Mouse (Mus musculus): ENCODE measurements around the gene Fancf.

Fancf gene

DNA sequence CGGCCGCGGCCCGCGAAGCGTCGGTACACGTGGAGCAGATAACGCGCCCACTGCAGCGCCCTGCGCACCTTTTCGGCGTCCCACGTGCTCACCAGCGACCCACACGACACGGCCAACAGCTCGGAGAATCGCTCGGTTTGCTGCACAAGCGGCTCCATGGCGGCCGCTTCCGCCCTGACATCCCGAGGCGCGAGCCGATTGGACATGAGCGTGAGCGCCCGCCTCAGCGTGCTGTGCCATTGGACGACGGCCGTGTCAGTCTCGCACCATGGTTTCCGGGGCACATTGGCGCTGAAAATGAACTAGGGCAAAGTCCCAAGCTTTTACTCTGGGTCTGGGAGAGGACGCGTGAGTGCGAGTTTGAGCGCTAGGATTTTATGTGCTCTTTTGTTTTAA lies at the start of gene Fancf:
Fancf (minus strand) TSS at position 171 of the 396 bp plus-strand sequence.
- DNase-seq (ENCODE audit: low spot score): peak; percentile 97

DNA sequence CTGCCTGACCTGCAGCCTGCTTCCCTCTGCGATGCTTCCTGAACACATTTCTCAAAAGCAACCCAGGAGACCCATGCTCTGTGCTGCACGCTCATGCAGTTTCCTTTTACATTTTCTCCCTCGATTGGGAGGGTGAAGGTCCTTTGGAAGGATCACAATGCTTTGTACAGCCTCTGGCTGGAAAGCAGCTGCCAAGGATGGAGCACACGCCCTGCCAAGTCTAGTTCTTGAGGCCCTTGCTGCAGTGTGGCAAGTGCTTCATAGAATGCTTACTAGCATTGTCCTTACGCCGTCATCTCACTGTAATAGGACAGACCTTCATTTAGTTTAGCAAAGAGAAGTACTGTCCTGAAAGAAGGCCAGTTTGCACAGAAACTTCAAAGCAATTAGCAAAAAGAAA lies 37.0 kb upstream of the Fancf start:
- no peak for DNase-seq (ENCODE audit: low spot score)

DNA sequence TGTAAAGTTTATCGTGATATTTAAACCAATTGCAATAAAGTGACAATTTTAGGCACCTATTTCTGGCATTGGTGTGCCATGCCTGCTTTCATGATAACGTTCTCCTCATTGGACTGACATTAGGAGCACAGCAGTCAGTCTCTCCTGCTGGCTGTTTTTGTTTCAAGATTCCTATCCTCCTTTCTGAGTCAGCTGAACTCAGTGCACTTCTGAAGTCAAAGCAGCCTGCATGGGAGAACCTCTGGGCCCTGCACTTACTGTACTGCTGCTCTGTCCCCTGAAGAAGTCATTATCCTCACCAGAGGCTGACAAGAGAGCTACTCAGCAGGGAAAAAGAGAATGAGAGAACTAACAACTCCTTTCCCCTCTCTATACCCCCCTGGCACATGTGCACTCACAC lies 32.9 kb upstream of the Fancf start:
- no peak for DNase-seq (ENCODE audit: low spot score)

DNA sequence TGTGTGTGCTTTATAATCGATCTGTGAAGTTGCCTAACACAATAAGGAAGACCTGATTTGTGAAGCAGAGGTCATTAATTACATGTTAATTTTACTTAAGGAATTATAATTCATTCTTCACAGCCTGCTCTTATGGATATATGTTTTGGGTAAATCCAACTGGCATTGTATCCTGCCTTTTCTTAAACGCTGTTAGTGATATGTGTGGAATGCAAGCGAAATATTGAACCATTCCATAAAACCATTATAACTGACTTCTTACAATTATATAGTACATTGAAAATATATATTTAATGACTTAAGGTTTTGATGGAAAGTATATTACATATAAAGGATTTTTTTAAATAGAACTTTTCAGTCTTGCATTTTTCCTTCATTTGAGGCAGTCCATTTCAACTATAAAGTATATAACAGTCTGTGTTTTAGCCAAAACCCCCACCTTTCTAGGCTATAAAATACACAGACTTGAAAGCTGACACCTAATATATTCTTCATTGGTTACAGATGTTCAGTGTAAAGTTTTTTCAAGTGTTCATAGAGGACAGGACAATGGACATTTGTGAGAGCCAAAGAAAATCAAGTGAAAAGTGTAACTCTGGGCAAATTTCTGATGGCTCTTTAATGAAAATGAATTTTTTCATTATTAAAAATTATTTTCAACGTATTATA lies 32.2 kb upstream of the Fancf start:
- no peak for DNase-seq (ENCODE audit: low spot score)

DNA sequence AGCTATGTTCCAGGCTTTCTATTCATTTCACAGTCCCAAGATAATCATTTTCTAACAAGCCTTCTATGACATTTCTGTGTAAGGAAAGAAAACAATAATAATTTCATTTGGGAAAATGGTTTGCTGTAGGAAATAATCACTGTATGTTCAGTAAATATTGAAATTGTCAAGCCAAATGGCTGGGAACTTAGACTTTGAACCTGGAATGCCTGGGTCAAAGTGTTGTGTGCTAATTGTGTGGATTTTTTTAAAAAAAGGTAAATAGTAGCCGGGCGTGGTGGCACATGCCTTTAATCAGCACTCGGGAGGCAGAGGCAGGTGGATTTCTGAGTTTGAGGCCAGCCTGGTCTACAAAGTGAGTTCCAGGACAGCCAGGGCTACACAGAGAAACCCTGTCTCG lies 30.9 kb upstream of the Fancf start:
- DNase-seq (ENCODE audit: low spot score): no peak

DNA sequence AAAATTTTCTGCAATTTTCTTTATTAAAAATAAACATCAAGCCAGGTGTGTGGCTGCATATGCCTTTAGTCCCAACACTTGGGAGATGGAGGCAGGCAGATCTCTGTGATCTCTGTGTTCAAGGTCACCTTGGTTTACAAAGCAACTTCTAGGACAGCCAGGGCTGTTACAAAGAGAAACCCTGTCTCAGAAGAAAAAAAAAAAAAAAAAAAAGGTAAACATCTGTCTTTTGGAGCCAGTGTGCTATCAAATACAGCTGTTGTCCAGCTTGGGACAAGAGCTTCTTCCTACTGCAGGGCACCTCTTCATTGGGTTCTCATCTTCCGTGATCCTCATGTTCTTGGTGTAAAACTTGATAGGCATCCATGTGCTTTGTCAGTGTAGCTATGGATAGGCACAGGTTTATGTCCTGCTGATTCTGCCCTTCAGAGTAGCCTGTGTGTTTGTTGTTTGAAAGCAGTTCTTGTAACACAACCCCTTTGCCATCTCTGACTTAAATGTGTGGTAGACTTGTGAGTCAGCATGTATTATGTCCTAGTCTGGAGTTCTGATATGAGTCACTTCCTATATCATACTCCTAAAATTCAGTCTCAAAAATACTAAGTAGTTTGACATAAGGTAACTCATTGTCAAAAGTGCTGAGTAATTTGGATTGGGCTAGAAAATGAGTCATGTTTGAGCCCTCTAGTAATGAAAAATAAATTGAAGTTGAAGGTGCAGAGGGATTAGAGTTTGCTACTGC lies 30.3 kb upstream of the Fancf start:
- no peak for DNase-seq (ENCODE audit: low spot score)

DNA sequence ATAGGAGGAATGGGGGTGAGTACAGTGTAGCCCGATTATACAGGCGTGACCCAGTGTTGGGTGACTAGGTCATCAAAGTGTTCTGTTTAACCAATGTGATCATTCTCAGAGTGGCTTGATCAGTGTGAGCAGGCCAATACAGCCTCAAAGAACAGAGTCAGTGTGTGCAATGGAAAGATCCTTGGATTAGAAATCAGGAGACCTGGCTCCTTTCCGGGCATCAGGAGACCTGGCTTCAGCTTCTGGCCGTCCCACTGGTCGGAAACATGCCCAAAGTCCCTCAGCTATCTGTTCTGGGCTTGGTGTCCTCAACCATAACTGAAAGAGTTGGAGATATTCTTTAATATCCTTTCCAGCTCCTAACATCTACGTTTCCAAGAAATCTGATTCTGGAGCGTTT lies 27.5 kb upstream of the Fancf start:
- no peak for DNase-seq (ENCODE audit: low spot score)

DNA sequence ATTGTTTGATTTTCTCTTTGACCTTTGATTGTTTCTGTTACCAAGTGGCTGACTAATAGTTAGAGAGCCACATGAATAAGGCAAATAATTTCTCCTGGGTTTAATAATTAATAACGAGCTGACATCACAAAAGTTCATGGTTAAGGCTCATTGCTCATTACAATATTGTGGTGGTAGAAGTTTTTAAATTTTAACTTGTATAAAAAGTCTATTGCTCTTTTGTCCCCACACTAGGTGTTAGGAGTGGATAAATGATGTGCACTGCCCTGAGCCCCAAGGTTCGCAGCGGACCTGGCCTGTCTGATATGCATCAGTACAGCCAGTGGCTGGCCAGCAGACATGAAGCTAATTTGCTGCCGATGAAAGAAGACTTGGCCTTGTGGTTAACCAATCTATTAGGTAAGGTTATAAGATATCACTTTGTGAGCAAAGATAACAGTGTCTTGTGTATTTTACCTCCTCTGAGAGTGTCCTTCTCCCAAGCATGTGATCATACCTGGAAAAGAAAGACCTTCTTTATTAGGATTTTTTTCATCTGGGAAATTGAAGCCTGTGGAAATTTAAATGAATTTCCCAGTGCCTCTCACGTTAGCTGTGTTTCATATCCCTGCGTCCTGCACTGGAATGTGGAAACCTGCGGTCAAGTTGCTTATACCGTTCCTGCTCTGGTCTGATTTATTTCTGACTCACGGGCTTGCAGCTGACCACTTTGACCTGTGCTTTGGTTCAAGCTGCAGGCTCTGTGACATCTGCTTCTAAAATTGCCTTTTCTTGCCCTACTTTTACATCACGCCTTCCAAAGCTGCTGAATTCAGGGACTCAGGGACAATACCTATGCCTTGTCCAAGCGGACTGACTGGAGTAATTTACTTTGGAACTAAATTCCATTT lies 25.9 kb upstream of the Fancf start:
- DNase-seq (ENCODE audit: low spot score): no peak

DNA sequence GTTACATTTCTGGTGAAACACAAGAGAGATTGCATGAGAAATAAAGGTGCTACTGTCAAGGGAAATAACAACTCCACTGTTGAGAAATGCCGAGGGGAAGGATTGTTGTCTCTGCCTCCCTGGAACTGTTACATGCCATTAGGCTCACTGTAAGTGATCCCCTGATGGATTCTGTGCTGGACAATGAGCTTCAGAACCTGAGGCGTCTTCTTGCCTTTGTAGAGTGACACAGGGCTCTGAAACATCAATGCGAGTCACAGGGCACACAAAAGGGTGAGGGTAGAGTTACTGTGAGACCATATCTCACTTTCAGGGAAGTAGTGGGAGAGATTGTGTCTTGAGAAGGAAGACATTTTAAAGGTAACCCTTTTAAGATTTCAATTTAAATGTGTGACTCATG lies 23.3 kb upstream of the Fancf start:
- DNase-seq (ENCODE audit: low spot score): no peak

DNA sequence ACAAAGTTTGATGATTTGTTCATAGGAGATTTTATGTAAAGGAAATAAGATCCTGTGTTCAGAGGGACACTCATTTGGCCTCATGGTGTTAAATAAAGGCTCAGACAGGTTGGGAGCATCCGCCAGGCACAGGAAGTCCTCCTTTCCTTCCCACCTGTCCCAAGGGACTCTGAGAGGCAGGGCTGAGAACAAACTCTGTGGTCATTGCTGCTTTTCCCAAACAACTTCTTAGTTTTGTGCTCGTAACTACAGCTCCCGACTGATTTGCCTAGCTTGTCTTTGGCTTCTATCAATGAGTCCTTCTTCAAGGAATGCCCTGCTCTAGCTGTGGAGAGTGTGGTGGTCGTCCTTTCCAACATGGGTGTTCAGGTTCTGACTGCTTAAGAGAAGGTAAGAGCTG lies 18.1 kb upstream of the Fancf start:
- DNase-seq (ENCODE audit: low spot score): no peak

DNA sequence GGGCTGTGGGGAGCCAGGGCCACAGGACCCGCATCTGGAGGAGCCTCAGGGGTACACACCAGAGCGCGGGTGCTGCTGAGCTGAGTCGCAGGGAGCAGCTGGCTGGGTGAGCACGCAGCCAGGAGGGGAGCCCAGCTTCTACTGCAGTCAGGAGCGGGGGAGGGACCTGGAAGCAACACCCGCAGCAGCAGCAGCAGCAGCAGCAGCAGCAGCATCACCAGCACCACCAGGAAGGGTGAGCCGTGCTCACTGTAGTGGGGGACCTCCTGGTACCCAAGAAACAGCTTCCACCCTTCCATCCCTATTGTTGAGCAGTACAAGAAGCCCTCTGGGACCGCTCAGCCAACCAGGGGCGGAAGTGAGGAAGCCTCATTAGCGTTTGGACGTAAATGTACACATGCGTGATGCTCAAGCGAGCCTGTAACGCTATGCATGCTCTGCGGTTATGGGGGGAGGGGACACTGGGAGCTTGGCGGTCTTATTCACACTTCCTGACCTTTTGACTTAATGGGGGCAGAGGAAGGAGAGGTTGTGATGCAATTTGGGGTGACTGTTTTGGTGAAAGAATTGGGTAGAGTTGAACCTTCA lies 17.2 kb upstream of the Fancf start:
- peak; percentile 77 for DNase-seq (ENCODE audit: low spot score)

DNA sequence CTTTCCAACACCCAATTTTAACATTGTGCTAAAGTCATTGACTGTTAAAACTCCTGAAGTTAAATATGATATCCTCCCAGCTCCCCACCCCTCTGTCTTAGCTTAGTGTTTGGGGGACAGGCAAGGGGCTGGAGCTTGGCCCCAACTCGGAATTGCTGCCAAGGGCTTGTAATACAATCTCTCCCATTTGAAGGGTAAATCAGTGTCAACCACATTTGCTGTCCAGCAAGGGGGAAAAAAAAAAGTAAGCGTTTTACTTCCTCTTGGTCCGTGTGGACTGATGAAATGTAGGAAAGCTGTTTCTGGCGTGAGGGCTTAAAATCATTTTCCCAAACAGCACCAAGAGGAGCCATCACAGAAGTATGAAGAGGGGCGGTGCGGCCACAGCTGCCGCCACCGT lies 16.7 kb upstream of the Fancf start:
- DNase-seq (ENCODE audit: low spot score): no peak

DNA sequence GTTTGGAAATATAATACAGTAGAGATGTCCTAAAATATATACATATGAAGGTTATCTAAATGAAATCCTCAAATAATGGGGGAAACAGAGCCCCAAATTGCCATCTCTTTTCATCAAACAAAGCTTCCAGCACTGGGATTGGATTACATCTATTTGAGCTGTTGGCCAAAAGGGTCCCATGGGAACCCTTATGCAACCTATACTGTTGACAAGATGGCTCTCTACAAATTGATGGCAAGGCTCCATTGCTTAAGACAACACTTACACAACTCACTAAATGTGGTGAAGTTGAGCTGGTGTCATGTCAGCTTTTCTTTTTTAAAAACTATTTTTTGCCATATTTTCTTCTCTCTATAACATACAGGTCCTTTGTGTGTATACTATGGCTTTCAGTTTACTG lies 14.2 kb upstream of the Fancf start:
- no peak for DNase-seq (ENCODE audit: low spot score)

DNA sequence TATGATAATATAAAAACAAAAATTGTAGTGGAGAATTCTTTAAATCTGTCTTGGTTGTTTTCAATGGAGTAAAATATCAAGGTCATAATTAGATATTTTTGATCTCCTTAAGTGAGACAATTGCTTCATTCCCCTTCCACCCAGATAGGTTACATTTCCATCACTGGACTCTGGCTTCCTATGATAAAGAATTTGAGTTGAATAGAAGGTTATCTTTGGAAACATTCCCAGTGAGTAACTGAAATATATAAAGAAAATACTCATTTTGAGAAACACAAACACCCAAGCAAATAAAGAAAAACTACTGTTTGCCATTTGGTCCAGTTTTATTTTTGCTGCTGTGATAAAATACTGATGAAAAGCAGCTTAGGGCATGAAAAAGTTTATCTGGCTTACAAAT lies 10.5 kb upstream of the Fancf start:
- no peak for DNase-seq (ENCODE audit: low spot score)

DNA sequence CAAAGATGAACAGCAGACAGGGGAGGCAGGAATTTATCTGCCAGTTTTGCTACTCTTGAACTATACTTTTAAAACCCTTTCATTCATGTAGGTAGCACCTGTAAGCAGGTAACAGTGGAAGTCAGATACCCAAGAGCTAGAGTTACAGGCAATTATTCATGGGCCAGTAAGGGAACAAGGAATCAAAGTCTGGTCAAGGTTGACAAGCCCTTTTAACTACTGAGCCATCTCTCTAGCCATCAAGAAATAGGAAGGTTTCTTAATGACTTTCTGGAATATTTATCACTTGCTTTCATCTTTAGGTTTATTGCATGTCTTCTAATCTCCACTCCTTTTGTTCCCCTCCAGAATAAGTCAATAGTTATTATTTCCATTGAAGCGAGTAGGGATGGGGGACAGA lies 10.0 kb upstream of the Fancf start:
- DNase-seq (ENCODE audit: low spot score): no peak

DNA sequence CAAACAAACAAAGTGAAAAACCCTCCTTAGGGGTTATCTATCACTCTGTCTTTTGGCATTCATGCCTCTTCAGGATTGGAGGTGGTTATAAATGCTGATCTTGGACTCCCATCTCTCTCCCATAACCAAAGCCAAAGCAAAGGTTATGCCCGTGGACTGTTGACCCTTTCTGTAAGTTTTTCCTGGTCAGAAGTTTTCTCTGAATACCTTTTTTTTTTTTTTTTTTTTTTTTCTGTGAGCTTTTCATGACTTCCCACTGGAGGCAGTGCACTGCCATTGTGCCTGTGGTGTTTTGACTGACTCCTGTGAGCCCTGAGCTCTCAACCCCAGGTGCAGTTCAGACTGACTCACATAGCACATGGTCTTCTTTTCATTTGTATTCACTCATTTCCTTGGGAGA lies 5.9 kb upstream of the Fancf start:
- no peak for DNase-seq (ENCODE audit: low spot score)

DNA sequence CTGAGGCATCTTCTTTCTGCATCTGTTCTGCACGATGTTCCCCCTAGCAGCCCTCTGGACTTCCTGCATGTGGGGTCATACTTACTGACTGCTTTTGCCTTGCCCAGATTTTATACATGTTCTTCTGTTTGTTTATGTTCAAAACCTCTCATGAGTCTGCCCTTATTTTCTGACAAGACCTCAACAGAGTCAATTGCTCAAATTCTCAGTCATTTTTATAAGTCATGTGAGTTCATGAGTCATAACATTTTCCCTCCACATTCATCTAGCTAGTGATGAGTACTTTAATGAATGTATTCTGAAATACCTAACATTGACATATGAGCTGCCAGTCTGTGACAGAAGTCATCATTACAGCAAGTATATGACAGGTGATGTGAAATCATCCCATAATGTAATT lies 3.3 kb upstream of the Fancf start:
- DNase-seq (ENCODE audit: low spot score): no peak

DNA sequence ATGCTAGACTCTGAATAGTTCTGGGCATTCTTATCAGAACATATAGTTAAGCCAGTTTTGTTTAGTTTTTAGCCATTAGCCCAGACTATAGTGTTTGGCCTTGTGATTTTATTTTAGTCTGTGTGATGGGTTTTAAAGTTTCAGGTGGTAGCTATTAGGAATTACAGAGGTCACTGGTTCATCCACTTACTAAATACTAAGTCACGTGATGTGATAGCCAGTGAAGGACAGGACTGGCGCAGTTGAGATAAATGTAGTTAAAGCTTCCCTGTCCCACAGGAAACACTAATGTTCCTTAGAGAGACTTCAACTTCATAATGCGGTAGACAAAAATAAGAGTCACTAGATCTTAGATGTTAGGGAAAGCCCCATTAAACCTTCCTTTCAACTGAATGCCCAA lies 775 bp upstream of the Fancf start:
- DNase-seq (ENCODE audit: low spot score): no peak

DNA sequence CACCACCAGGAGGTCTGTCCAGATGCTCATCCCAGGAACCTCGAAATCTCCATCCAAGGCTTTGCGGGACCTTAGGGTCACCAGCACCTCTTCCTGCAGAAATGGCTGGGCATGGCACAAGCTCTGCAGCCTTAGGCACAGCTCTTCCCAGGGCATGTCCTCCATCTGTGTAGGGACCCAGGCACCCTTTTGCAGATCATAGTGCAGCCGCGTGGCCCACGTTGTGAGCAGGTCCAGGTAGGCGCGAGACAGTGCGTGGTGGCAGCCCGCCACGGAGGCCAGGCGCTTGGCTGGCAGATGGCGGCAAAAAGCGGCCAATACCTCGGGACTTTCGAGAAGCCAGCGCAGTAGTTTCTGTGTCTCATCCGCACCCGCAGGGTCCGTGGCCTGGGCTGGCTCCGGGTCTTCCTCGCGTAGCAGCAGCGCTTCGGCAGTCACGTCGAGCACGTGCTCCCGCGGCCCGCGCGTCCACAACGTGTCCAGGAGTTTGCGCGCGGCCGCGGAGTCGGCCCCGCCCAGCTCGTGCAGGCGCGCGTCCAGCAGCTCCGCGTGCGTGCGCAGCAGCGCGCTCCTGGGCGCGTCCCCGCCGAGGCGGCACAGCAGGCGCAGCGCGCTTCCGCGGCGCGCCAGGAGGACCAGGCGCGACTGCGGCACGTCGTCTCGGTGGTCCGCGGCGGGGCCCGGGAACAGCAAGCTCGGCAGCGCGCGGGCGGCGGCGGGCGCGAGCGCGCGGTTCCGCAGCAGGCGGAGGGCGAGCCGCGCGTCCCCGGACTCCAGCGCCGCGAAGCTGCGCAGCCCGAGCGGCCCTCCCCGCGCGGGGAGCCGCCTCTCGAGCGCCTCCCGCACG lies 594 bp downstream of the Fancf start, which contains the start of gene Gas2:
Gas2 (plus strand) TSS at position 766 of the 847 bp plus-strand sequence.
- DNase-seq (ENCODE audit: low spot score): peak; percentile 81

DNA sequence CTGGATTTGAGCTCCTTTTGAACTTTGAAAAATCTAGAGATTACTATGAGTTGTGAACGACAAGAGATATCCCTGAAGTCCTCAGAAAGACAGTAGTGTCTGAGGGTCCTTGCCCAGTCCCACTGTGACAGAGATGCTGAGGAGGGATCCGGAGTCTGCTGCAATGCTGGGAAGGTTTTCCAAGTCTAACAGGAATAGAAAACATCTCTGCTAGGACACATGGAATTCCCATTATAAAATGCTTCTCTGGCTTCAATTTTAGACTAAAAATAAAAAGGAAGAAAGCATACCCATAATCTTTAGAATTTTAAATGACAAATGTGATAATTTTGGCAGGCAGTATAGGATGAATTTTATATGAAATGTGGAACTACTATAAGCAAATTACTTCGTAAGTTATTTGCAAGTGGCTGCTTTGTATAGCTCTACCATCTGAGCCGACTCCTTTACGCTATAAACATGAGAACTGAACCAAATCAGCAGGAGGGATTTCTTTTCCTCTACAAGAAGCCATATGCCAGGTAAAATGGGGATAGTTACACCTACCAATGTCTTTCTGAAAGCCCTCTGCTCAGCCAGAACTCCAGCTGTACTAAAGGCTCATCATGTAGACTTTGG lies 10.1 kb downstream of the Fancf start:
- no peak for DNase-seq (ENCODE audit: low spot score)

DNA sequence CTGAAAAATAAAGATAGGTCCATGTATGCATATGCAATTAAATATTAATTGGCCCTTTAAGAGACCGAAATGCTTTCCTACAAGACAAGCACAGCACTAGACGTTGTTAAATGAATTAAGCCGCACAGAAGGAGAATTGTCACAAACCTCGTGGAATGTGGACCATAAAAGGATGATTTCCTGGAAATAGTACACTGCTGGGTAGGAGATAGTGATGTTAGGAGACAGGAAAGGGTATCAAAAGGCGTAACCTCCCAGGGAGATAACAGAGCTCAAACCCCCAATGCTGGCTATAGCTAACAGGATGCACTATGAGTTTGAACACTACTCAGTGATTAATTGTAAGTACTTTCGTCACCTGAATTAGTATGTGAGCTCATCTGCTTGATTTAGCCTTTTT lies 11.2 kb downstream of the Fancf start:
- DNase-seq (ENCODE audit: low spot score): no peak
